Mouse (Mus musculus) embryonic fibroblast, embryonic 13.5 days (primary cell): ENCODE measurements around the gene Gm10320. TPM values are rescaled to one million over a fixed set of nuclear protein-coding genes. Genes with fewer than 3 reads are reported as not detected.
A peak's percentile ranks its signal among the peaks of the same experiment; 100 is the strongest.

Experiments used
- H3K27ac ChIP-seq: 2 replicates; pipeline ENCODE4 v1.5.1; 2012; ENCODE audit warnings: low read length, control low read depth, inconsistent platforms; ENCODE audit not compliant: insufficient read depth
- H3K4me1 ChIP-seq: 2 replicates; pipeline ENCODE4 v1.6.1; 2011; ENCODE audit warnings: low read length; ENCODE audit not compliant: control insufficient read depth, insufficient read depth
- H3K4me3 ChIP-seq: 2 replicates; pipeline ENCODE4 v1.5.1; 2011; ENCODE audit warnings: mild to moderate bottlenecking, control low read depth, low read length; ENCODE audit not compliant: insufficient read depth
- CTCF ChIP-seq: IDR thresholded peaks from 2 replicates; pipeline ENCODE4 v1.5.1; 2011; ENCODE audit warnings: mild to moderate bottlenecking, control low read depth, low read length, moderate library complexity, borderline replicate concordance; ENCODE audit not compliant: insufficient read depth
- POLR2A ChIP-seq: IDR thresholded peaks from 2 replicates; pipeline ENCODE4 v1.6.1; 2011; ENCODE audit warnings: low read depth, mild to moderate bottlenecking, control low read depth, low read length, moderate library complexity
- polyA plus RNA-seq: library from polyadenylated mRNA; stranded (reverse); fragments of >200 nt; gene quantifications from 2 replicates; pipeline ENCODE4 v1.2.4, GENCODE M21; 2011; ENCODE audit warnings: low read depth; ENCODE audit not compliant: missing spikeins, insufficient read length

Gene Gm10320
- polyA plus RNA-seq, 1 experiment, result not detected

GRCm38 (mm10) chr13:98475681-98476080, 16.1 kb downstream of the Gm10320 start:
- Histone ChIP-seq H3K4me3 (no peak overlapping the region), H3K27ac (peak overlapping the region; percentile 67; the same call in 1 of the 2 replicates), H3K4me1 (peaks cover 5% of the 10 kb centered on the region; the same call in 1 of the 2 replicates)
- TF ChIP-seq CTCF, result no peak
- TF ChIP-seq POLR2A, result no peak

GRCm38 (mm10) chr13:98473034-98473433, 18.8 kb downstream of the Gm10320 start:
- no peak for TF ChIP-seq POLR2A

DNA sequence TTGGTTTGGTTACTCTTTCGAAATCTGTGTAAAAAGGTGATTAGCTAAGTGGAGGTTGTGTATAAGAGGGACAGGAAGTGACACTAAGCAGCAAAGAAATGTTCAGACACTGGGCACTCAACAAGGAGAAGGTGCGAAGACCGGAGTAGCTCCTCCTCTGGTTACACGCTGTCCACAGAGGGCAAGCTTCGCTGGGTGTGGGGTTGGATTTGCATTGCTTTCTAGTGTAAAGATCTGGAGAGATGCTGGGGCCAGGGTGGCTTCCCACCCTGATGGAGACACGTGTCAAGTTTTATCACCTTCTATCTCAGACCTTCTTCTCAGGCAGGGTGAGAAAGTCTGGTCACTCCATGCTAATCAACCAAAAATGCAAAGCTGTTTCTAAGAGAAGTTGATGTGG, 20.0 kb downstream of the Gm10320 start:
- no peaks in the 10 kb centered on the region for H3K4me1 ChIP-seq
- H3K27ac ChIP-seq, result no peak overlapping the region
- TF ChIP-seq CTCF (no peak), POLR2A (no peak)
- H3K4me3 ChIP-seq, result no peak overlapping the region

More at GRCm38 (mm10) chr13:98473034-98473433, 18.8 kb downstream of the Gm10320 start:
- H3K4me1 ChIP-seq, result peaks cover 3% of the 10 kb centered on the region; the same call in 1 of the 2 replicates
- no peak overlapping the region for H3K4me3 ChIP-seq
- no peak overlapping the region for H3K27ac ChIP-seq

DNA sequence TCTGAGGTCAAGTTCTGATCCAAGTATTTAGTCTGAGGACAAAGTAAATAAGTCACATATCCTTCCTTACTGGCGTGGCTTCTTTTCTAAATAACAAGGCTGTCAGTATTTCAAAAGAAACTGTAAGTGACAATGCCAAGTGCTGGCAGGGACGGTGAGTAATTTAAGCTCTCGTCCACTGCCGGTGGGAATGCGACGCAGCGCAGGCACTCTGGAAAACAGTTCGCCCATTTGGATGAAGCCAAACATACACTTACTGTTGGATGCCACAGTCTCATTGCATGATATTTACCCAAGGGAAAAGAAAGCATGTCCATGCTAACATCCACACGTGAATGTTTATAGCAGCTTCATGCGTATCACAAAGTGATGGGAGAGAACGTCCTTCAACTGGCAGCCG, 21.5 kb downstream of the Gm10320 start:
- Histone ChIP-seq H3K4me1 (no peaks in the 10 kb centered on the region), H3K27ac (no peak overlapping the region), H3K4me3 (no peak overlapping the region)
- TF ChIP-seq POLR2A, result no peak
- no peak for TF ChIP-seq CTCF

DNA sequence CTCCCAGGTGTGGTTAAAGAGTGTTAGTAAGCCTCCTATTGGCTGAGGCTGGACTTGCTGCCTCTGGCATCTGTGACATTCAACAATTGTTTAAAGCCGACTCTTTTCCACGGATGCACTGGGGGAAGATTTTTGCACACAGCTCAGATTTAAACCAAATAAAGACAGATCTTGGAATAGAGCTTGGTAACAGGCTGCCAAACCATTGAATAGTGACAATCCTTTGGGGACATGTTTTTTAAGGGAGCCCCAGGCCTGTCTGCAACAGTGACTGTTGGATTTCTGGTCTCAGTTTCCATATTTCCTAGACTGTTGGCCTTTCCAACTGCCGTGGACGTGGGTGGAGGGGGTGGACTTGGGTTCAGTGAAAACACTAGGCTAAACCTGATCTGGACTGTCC, 21.9 kb downstream of the Gm10320 start:
- no peak for TF ChIP-seq POLR2A
- no peak for TF ChIP-seq CTCF
- no peak overlapping the region for H3K4me3 ChIP-seq
- H3K4me1 ChIP-seq, result no peaks in the 10 kb centered on the region
- no peak overlapping the region for H3K27ac ChIP-seq

GRCm38 (mm10) chr13:98461467-98461866, 30.3 kb downstream of the Gm10320 start:
- peaks cover 2% of the 10 kb centered on the region; the same call in 1 of the 2 replicates for H3K4me1 ChIP-seq
- no peak overlapping the region for H3K27ac ChIP-seq
- TF ChIP-seq POLR2A (no peak), CTCF (no peak)

DNA sequence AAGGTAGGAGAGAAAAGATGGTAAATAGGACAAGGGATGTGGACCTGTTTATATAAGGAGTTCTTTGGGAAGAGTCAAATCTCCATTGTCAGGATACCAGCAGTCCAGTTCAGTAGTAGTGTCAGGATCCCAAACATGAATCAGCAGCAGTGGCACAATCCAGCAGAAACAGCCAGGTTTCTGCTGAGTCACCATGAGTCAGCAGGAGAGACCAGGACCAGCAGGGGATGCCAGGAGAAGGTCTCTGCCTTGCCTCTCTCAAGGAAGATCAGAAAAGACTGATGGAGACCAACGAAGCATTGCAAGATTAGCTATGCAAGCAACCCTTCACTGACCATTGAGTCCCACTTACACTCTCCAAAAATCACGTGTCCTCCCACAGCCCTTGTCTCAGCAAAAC, 35.4 kb downstream of the Gm10320 start:
- H3K4me3 ChIP-seq, result no peak overlapping the region
- no peak for TF ChIP-seq CTCF
- no peak for TF ChIP-seq POLR2A
- peaks cover 3% of the 10 kb centered on the region; the same call in 1 of the 2 replicates for H3K4me1 ChIP-seq
- H3K27ac ChIP-seq, result no peak overlapping the region

More at GRCm38 (mm10) chr13:98461467-98461866, 30.3 kb downstream of the Gm10320 start:
- H3K4me3 ChIP-seq, result no peak overlapping the region

GRCm38 (mm10) chr13:98455646-98456045, 36.2 kb downstream of the Gm10320 start:
- TF ChIP-seq POLR2A, result no peak
- no peak for TF ChIP-seq CTCF
- H3K27ac ChIP-seq, result no peak overlapping the region
- H3K4me1 ChIP-seq, result peaks cover 3% of the 10 kb centered on the region; the same call in 1 of the 2 replicates
- H3K4me3 ChIP-seq, result no peak overlapping the region

GRCm38 (mm10) chr13:98454224-98454967, 37.4 kb downstream of the Gm10320 start:
- no peak overlapping the region for H3K27ac ChIP-seq
- H3K4me1 ChIP-seq, result peaks cover 3% of the 10 kb centered on the region; the same call in 1 of the 2 replicates
- TF ChIP-seq CTCF (no peak), POLR2A (no peak)
- H3K4me3 ChIP-seq, result no peak overlapping the region

DNA sequence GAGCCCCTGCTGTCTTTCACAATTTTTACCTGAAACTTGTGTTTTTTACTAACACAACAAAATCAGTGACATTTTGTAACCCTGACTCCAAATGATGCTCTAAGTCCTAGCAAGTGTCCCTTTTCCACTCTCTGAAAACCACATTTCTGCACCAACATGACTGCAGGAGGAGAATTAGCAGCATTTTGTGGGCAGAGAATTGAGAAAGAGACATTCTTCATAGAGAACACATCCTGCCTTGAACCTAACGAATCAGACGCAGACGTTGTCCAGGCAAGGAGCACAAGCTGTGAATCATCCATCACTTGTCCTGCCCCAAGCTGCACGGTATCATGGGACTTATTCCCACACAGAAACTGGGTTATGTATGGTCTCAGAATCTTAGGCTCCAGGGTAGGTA, 38.7 kb downstream of the Gm10320 start:
- TF ChIP-seq POLR2A (no peak), CTCF (no peak)
- Histone ChIP-seq H3K4me1 (peaks cover 3% of the 10 kb centered on the region; the same call in 1 of the 2 replicates), H3K4me3 (no peak overlapping the region)

DNA sequence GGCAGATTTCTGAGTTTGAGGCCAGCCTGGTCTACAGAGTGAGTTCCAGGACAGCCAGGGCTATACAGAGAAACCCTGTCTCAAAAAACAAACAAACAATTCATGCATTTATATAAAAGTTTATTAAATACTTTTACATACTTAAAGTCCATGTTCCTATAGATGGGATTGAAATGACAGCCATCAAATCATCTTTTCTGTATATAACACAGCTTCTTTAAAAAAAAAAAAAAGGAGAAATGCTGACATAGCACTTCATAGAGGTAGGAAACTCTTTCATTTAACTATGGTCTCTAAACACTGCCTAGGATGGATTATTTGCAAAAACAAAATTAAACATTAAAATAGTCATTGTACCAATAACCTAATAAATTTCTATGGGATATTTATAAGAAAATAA, 43.1 kb downstream of the Gm10320 start:
- H3K4me1 ChIP-seq, result no peaks in the 10 kb centered on the region
- H3K4me3 ChIP-seq, result no peak overlapping the region
- no peak for TF ChIP-seq POLR2A
- no peak for TF ChIP-seq CTCF
- no peak overlapping the region for H3K27ac ChIP-seq

More for the DNA sequence above, 38.7 kb downstream of the Gm10320 start:
- H3K27ac ChIP-seq, result no peak overlapping the region
